Mouse (Mus musculus): ENCODE measurements around the gene Gm5678.
"Not testable (repeated sequence)": the region's sequence is repeated elsewhere in the genome, so short reads cannot be mapped to it uniquely, and the experiment has no call there.

Gene Gm5678

GRCm38 (mm10) chr16:93608731-93609130, 19.2 kb upstream of the Gm5678 start:
- DNase-seq, result no peak

DNA sequence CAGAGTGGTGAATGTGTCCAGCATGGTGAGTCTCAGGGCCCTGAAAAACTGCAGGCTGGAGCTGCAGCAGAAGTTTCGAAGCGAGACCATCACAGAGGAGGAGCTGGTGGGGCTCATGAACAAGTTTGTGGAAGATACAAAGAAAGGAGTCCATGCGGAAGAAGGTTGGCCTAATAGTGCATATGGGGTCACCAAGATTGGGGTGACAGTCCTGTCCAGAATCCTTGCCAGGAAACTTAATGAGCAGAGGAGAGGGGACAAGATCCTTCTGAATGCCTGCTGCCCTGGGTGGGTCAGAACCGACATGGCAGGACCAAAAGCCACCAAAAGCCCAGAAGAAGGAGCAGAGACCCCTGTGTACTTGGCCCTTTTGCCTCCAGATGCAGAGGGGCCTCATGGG, 18.1 kb upstream of the Gm5678 start:
- no peak for DNase-seq

DNA sequence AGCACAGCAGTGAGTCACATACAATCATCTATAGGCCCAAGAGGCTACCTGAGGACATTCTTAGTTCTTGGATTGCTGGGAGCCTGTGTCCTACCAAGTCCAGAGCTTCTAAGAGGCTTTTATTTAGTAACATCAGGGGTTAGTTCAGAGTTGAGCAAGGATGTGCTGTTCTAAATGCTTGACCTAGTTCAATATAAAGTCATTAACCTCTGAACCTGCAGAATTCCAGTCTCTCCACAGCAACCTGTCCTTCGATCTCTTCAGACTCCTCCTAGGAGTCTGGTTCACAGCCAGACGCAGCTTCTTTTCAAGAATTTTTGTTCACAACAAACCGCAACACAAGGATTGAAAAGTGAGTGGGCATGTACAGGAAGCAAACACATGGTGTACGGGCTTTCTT, 16.9 kb upstream of the Gm5678 start:
- DNase-seq, result peak in 1 of 2 experiments; percentile 55

DNA sequence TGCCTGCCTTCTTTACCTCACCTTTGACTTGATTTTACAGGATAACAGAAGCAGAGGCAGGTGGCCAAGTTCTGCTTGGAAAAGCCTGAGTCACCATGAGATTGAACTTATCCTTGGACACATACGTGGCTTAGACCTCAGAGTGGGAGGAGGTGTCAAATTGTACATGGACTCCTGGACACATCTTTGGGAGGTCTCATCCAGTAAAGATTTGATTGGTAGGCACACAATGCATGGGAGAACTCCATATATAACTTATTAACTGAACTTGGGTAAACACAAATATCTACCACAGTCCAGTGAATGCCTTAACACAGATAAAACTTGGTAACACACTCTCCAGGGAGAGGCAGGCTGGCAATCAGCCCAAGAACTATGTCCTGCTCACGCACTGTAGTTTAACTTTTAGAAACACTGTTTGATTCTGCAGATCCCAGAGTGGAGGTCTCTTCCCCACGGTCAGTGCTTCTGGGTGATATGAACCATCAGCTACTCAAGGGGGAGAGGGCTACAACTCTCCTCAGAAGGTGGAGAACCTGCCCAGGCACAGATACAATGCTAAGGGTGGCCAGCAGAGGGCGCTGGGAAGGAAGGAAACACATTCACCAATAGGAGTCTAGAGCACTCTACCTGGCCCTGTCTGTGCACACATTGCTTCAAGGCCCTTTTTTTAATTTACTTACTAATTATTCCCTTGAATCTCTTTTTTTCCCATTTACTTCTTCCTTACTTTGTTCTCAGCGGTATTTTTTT, 12.6 kb upstream of the Gm5678 start:
- peak in 1 of 2 experiments; percentile 80 for DNase-seq

GRCm38 (mm10) chr16:93623759-93624158, 4.1 kb upstream of the Gm5678 start:
- not testable (repeated sequence) for DNase-seq

GRCm38 (mm10) chr16:93624671-93625070, 3.2 kb upstream of the Gm5678 start:
- no peak for DNase-seq

DNA sequence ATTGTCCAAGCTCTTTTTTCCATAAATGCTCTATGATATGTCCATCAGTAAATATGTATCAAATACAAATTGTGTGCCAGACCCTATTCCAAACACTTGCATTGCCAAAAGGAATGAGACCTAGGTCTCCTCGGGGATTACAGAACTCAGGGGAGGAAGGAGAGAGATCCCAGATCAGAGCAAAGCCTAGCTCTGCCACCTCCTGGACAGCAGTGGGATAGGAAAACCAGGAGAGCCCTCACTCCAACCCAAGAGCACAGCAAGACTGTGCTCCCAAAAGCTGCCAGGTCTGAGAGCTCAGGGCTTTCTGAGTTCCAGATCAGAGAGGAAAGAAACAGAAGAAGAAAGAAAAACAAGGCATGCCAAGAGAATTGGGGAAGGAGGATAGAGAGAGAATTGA, 1.2 kb upstream of the Gm5678 start:
- DNase-seq, result peak in 1 of 2 experiments; percentile 19

DNA sequence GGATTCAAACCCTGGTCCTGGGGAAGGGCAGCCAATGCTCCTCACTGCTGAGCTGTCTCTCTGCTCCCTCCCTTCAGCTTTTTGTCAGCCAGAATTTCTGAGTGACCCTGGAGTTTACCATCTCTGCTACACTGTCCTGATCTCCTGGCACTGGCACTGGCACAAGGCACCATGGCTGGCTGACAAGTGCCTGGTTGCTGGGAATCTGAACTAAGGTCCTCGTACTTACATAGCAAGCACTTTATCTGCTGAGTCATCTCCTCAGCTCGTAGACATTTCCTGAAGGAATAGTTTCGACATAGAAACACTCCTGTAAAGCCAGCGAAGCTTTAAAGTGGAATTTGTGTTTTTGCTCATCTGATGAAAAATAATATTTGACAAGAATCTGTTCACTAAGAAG, 16.1 kb downstream of the Gm5678 start:
- no peak for DNase-seq

GRCm38 (mm10) chr16:93648441-93649183, 20.7 kb downstream of the Gm5678 start:
- no peak for DNase-seq

GRCm38 (mm10) chr16:93667976-93668375, 40.1 kb downstream of the Gm5678 start:
- DNase-seq, result no peak

GRCm38 (mm10) chr16:93669521-93669920, 41.6 kb downstream of the Gm5678 start:
- no peak for DNase-seq

DNA sequence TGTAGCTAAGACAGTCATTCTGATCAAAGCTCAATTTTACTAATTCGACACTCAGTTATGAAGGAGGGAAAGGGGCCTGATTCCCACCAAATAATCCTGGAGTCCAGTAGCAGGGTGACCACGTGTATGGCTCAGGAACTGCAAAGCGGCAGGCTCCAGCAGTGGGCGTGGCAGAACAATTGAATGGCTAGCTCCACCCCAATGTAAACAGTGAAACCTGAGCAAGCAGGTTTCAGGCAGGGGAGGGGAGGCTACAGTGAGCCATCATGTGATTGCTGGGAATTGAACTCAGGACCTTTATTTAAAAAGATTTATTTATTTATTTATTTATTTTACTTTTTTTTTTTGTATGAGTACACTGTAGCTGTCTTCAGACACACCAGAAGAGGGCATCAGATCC, 42.6 kb downstream of the Gm5678 start:
- DNase-seq, result not testable (repeated sequence)

GRCm38 (mm10) chr16:93671064-93671463, 43.2 kb downstream of the Gm5678 start:
- no peak for DNase-seq

- no peak for DNase-seq
Observed at GRCm38 (mm10) chr16:93676376-93676775, 48.5 kb downstream of the Gm5678 start.

GRCm38 (mm10) chr16:93678206-93678605, 50.3 kb downstream of the Gm5678 start:
- DNase-seq, result no peak

GRCm38 (mm10) chr16:93679165-93679564, 51.3 kb downstream of the Gm5678 start:
- no peak for DNase-seq

Data from kidney, adult 8-10 months (tissue).